Mouse (Mus musculus): ENCODE data around the gene Mapk8ip1.

DNA sequence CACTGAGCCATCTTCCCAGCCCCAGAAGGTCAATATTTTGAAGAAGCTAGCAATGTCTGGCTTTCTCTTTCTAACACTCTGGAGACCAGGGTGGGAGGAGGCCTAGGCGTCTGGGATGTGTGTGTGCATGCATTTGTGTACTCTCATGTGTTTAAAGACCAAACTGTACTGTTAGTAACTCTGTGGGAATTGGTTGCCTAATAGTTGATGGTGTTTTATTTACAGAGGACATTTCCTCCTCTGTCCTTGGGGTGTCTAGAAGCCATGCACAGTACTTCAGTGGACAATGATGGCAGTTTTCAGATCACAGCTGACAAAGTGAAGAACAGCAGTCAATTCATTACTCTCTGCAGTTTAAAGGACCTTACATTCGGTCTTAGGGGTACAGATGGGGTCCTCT is 53.9 kb downstream of the Mapk8ip1 start:
- TF ChIP-seq CTCF (IDR thresholded peaks at IDR 0.05; ENCODE audit: low read depth, low read length) (no peak), POLR2A (IDR thresholded peaks at IDR 0.05; ENCODE audit: borderline replicate concordance, low read depth, low read length) (no peak)
